Mouse (Mus musculus): Measurements from ENCODE around the gene Sema7a. TPM values are rescaled to one million over a fixed set of nuclear protein-coding genes. Genes with fewer than 3 reads are reported as not detected.

Sema7a gene
- polyA plus RNA-seq, 1 experiment: 6.5 TPM

- TF ChIP-seq POLR2A (IDR thresholded peaks at IDR 0.05; ENCODE audit: low read depth, low read length) (no peak), CTCF (IDR thresholded peaks at IDR 0.05; ENCODE audit: borderline replicate concordance, insufficient read depth, low read length) (no peak)
- peaks cover 4% of the 10 kb centered on the region for H3K4me1 ChIP-seq (ENCODE audit: control insufficient read depth, insufficient read depth, low read length)
- H3K4me3 ChIP-seq (ENCODE audit: insufficient read depth, low read length): no peak overlapping the region
- no peak overlapping the region for H3K27ac ChIP-seq (ENCODE audit: insufficient read depth, low read length)
These were observed 27.3 kb upstream of the Sema7a start for GRCm38 (mm10) chr9:57912571-57912970.

GRCm38 (mm10) chr9:57921491-57922060 lies 18.3 kb upstream of the Sema7a start:
- TF ChIP-seq CTCF (IDR thresholded peaks at IDR 0.05; ENCODE audit: borderline replicate concordance, insufficient read depth, low read length) (no peak), POLR2A (IDR thresholded peaks at IDR 0.05; ENCODE audit: low read depth, low read length) (no peak)
- Histone ChIP-seq H3K4me3 (ENCODE audit: insufficient read depth, low read length) (no peak overlapping the region), H3K27ac (ENCODE audit: insufficient read depth, low read length) (no peak overlapping the region)

GRCm38 (mm10) chr9:57922381-57922780 lies 17.5 kb upstream of the Sema7a start:
- no peaks in the 10 kb centered on the region for H3K4me1 ChIP-seq (ENCODE audit: control insufficient read depth, insufficient read depth, low read length)
- no peak for TF ChIP-seq POLR2A (IDR thresholded peaks at IDR 0.05; ENCODE audit: low read depth, low read length)
- no peak for TF ChIP-seq CTCF (IDR thresholded peaks at IDR 0.05; ENCODE audit: borderline replicate concordance, insufficient read depth, low read length)
- no peak overlapping the region for H3K4me3 ChIP-seq (ENCODE audit: insufficient read depth, low read length)
- no peak overlapping the region for H3K27ac ChIP-seq (ENCODE audit: insufficient read depth, low read length)

More at GRCm38 (mm10) chr9:57921491-57922060, 18.3 kb upstream of the Sema7a start:
- H3K4me1 ChIP-seq (ENCODE audit: control insufficient read depth, insufficient read depth, low read length): no peaks in the 10 kb centered on the region

- Histone ChIP-seq H3K27ac (ENCODE audit: insufficient read depth, low read length) (no peak overlapping the region), H3K4me1 (ENCODE audit: control insufficient read depth, insufficient read depth, low read length) (no peaks in the 10 kb centered on the region), H3K4me3 (ENCODE audit: insufficient read depth, low read length) (no peak overlapping the region)
- TF ChIP-seq POLR2A (IDR thresholded peaks at IDR 0.05; ENCODE audit: low read depth, low read length): no peak
- no peak for TF ChIP-seq CTCF (IDR thresholded peaks at IDR 0.05; ENCODE audit: borderline replicate concordance, insufficient read depth, low read length)
These were observed 16.9 kb upstream of the Sema7a start for GRCm38 (mm10) chr9:57923046-57923445.

GRCm38 (mm10) chr9:57931166-57931767 lies 8.6 kb upstream of the Sema7a start:
- H3K4me3 ChIP-seq (ENCODE audit: insufficient read depth, low read length): no peak overlapping the region
- no peaks in the 10 kb centered on the region for H3K4me1 ChIP-seq (ENCODE audit: control insufficient read depth, insufficient read depth, low read length)
- TF ChIP-seq CTCF (IDR thresholded peaks at IDR 0.05; ENCODE audit: borderline replicate concordance, insufficient read depth, low read length): no peak
- no peak for TF ChIP-seq POLR2A (IDR thresholded peaks at IDR 0.05; ENCODE audit: low read depth, low read length)
- no peak overlapping the region for H3K27ac ChIP-seq (ENCODE audit: insufficient read depth, low read length)

- no peak overlapping the region for H3K4me3 ChIP-seq (ENCODE audit: insufficient read depth, low read length)
- no peak overlapping the region for H3K27ac ChIP-seq (ENCODE audit: insufficient read depth, low read length)
- H3K4me1 ChIP-seq (ENCODE audit: control insufficient read depth, insufficient read depth, low read length): no peaks in the 10 kb centered on the region
- TF ChIP-seq CTCF (IDR thresholded peaks at IDR 0.05; ENCODE audit: borderline replicate concordance, insufficient read depth, low read length) (no peak), POLR2A (IDR thresholded peaks at IDR 0.05; ENCODE audit: low read depth, low read length) (no peak)
These were observed 7.7 kb upstream of the Sema7a start for GRCm38 (mm10) chr9:57932253-57932652.

- H3K27ac ChIP-seq (ENCODE audit: insufficient read depth, low read length): no peak overlapping the region
- H3K4me3 ChIP-seq (ENCODE audit: insufficient read depth, low read length): no peak overlapping the region
- TF ChIP-seq CTCF (IDR thresholded peaks at IDR 0.05; ENCODE audit: borderline replicate concordance, insufficient read depth, low read length) (no peak), POLR2A (IDR thresholded peaks at IDR 0.05; ENCODE audit: low read depth, low read length) (no peak)
- H3K4me1 ChIP-seq (ENCODE audit: control insufficient read depth, insufficient read depth, low read length): peaks cover 2% of the 10 kb centered on the region; the same call in 1 of the 2 replicates
These were observed 6.9 kb upstream of the Sema7a start for GRCm38 (mm10) chr9:57932831-57933602.

- no peak overlapping the region for H3K4me3 ChIP-seq (ENCODE audit: insufficient read depth, low read length)
- no peak overlapping the region for H3K27ac ChIP-seq (ENCODE audit: insufficient read depth, low read length)
- H3K4me1 ChIP-seq (ENCODE audit: control insufficient read depth, insufficient read depth, low read length): peaks cover 10% of the 10 kb centered on the region
- no peak for TF ChIP-seq POLR2A (IDR thresholded peaks at IDR 0.05; ENCODE audit: low read depth, low read length)
- peak; percentile 90 for TF ChIP-seq CTCF (IDR thresholded peaks at IDR 0.05; ENCODE audit: borderline replicate concordance, insufficient read depth, low read length)
These were observed 4.1 kb upstream of the Sema7a start for GRCm38 (mm10) chr9:57935683-57936437.

- TF ChIP-seq POLR2A (IDR thresholded peaks at IDR 0.05; ENCODE audit: low read depth, low read length) (no peak), CTCF (IDR thresholded peaks at IDR 0.05; ENCODE audit: borderline replicate concordance, insufficient read depth, low read length) (no peak)
- no peak overlapping the region for H3K27ac ChIP-seq (ENCODE audit: insufficient read depth, low read length)
These were observed 2.7 kb upstream of the Sema7a start for GRCm38 (mm10) chr9:57937171-57937570.

More at GRCm38 (mm10) chr9:57937171-57937570, 2.7 kb upstream of the Sema7a start:
- Histone ChIP-seq H3K4me1 (ENCODE audit: control insufficient read depth, insufficient read depth, low read length) (peaks cover 10% of the 10 kb centered on the region), H3K4me3 (ENCODE audit: insufficient read depth, low read length) (no peak overlapping the region)

Measured in embryonic fibroblast, embryonic 13.5 days (primary cell).